Mouse (Mus musculus) G1E (cell line): ENCODE results near the gene Adgra3.

ENCODE experiments used
- CTCF ChIP-seq: IDR thresholded peaks from 2 replicates; pipeline ENCODE4 v1.5.1; 2012; ENCODE audit warnings: low read depth, low read length, inconsistent platforms, mixed read lengths
- GATA1 ChIP-seq: IDR thresholded peaks from 2 replicates; pipeline ENCODE4 v1.6.1; 2012; ENCODE audit warnings: borderline replicate concordance, low read length, inconsistent platforms, mixed read lengths

GRCm38 (mm10) chr5:50048271-50048851, 10.4 kb downstream of the Adgra3 start:
- TF ChIP-seq GATA1 (no peak), CTCF (no peak)
